Mouse (Mus musculus) ovary, postnatal 10 days (tissue): ENCODE results near the gene Angpt4.

ENCODE experiments used
- DNase-seq: peaks from one replicate; pipeline ENCODE4 v3.0.0; 2022; ENCODE audit warnings: low spot score

Gene Angpt4

DNA sequence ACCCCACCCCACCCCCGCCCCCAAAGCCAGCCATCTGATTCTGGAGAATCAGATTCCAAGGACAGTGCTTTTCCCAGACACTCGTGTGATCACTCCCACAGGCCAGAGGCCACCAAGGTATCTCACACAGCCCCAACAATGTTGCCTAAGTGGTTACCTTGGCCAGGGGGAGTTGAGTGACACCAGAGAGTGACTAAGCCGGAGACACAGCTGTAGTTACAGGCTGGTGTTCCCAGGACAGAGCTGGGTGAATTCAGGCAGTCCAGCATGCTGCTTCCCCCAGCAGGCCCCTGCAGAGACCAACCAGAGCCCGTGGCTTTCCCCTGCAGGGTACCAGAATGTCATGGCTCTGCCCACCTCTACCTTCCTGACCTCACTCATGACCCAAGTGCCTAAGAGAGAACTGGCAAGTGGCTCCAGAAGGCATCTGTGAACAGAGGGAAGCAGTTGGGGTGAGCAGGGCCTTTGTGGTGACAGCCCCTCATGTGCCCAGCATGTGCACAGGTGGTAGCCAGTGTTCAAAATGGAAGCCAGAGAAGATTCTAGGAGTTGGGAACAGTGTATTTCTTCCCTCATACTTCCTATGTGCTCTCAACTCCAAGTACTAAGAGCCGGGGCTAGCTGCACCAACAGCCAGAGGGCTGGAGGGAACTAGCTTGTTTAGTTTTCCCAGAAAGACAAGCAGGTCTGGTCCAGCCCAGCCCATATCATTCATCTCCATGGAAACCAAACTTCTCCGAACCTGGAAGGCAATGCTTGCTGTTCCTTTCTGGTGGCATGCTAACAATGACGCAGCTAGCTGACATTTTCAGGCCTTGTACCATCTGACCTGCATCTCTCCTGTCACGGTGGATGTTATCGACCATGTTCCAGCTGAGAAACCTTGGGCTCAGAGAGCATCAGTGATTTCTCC, 50.5 kb downstream of the Angpt4 start:
- no peak for DNase-seq

DNA sequence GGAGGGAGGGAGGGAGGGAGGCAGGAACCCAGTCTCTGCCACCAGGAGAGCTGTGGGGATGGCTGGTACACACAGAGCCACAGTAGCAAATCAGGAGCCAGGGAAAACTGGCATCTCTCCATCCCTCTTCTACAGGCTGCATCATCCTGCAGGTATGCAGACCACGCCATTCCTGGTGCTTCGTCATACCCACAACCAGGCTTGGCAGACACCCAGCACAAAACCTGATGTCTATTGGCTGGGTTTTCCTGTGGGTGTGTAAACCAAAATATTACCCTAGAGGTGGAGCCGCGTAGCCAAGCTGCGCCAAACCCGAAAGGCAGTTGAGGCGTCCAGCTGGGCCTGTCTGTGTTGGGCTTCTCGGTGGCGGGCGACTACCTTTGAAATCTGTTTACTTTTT, 51.5 kb downstream of the Angpt4 start:
- no peak for DNase-seq

DNA sequence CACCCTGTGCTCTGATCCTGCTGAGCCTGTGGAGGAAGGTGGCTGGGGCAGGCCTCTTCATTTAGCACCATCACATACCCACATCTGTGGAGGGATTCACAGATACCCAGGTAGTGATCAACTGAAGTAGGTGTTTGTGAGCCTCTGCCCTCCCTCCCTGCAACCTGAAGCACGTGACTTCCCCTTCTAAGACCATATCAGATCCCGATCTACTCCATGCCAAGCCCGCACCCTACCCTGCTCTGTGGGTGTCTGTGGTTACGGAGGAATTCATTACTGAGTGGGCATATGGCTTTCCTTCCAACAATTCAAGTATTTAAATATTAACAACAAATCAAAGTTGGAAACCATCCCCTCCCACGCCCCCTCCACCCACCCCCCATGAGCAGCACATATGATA, 52.3 kb downstream of the Angpt4 start:
- no peak for DNase-seq

DNA sequence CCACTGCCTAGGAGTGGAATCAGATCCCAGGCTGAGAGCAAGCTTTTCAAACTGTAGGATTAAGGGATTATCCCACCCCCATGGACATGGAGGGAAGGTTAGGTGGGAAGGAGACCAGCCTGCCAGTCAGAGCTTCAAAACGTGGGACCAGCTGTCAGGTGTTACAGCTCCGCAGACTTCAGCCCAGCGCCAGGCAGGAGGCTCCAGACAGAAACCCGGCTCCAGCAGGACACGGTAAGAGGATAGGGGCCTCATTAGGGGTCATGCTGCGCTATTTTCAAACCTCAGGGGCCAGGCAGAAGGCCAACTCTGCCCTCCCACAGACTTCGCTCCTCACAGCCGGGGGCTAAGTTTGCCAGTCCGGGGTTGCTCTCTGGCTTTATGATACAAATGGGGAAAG, 53.0 kb downstream of the Angpt4 start:
- DNase-seq: no peak

DNA sequence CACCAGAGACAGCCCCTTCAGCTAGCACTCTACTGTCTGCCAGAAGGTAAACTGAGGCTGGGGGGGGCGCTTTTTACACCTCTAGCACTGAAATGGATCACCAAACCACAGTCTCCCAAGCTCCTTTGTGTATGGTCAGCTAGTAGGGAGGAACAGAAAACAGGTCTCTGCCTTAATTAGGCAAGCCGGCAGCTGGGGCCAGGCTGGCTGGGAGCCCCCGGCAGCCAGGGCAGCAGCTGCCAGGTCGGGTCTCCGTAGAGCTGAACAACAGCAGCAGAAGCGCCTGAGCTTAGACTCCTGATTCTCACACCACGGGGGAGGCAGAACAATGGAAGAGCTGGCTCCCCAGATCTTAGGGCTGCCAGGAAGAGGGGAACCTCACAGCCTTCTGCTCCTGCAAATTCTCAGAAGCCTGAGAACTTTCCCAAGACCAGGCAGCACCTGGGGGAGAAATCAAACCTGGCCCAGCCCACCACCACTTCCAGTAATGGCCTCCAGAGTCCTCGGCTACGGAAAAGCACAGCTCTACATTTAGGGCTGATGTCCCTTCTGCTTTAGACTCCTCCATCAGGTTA, 56.3 kb downstream of the Angpt4 start:
- no peak for DNase-seq

DNA sequence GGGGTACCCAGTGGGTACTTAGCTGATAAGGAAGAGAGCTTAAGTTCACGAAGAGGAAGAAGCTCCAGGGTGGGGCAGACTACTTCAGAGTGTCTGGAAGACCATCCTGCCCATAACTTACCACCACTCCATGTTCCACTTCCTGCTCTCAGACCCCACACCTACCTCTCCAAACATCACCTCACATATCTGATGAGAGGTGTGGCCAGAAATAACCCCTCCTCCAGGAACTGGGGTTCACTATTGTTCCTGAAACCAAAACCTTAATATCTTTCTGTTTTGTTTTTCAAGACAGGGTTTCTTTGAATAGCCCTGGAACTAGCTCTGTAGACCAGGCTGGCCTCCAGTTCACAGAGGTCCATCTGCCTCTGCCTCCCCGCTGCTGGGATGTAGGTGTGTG, 56.8 kb downstream of the Angpt4 start:
- DNase-seq: no peak

DNA sequence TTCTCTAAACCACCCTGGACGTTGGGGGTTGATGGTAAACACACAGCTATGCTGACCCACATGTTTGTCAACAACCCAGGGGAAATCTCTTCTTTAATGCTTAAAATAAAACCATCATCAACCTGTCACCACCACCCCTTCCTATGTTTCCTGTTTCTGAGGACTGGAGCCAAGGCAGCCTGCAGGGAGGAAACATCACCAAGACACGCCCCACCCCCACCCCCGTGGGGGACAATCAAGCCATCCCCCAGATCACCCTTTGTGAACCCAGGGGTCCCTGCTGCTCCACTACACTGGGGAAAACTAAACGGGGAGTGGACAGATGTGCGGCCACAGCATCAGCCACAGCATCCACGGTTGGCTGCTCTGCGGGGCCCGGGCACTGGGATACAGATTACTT, 57.4 kb downstream of the Angpt4 start:
- no peak for DNase-seq

DNA sequence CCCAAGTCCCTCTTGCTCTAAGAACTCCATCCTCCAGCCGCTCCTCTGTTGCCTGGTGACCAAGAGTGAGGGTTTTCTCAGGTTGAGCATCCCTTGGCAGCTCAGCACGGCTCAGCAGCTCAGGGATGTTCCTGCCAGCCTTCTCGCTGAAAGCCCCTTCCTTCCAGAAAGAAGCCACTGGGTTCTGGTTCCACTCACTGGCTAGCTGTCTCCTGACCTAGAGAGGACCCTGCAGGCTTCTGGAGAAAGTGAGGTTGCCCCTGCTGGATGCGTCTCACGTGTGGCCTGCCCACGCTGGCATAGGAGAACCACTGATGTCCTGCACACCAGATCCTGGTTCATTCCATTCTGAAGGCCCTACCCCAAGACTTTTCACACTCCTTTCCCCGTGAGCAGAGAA, 58.0 kb downstream of the Angpt4 start:
- no peak for DNase-seq

DNA sequence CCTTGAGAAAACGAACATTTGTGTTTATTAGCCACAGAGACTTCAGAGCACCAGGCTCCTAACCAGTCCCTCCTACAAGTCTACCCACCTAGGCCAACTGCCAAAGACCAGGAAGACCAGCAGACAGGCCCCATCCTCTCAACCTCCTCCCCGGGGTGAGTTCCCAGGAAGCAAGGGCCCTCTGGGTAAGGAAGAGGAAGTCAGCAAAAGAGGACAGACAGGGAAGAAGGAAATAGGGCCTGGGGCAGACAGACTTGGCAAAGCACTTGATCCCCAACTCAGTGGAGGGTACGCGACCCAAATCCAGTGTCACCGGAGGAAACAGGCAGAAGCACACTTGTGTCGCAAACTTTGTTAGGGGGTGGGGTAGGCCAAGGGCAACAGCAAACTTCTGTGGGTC, 58.4 kb downstream of the Angpt4 start:
- no peak for DNase-seq

DNA sequence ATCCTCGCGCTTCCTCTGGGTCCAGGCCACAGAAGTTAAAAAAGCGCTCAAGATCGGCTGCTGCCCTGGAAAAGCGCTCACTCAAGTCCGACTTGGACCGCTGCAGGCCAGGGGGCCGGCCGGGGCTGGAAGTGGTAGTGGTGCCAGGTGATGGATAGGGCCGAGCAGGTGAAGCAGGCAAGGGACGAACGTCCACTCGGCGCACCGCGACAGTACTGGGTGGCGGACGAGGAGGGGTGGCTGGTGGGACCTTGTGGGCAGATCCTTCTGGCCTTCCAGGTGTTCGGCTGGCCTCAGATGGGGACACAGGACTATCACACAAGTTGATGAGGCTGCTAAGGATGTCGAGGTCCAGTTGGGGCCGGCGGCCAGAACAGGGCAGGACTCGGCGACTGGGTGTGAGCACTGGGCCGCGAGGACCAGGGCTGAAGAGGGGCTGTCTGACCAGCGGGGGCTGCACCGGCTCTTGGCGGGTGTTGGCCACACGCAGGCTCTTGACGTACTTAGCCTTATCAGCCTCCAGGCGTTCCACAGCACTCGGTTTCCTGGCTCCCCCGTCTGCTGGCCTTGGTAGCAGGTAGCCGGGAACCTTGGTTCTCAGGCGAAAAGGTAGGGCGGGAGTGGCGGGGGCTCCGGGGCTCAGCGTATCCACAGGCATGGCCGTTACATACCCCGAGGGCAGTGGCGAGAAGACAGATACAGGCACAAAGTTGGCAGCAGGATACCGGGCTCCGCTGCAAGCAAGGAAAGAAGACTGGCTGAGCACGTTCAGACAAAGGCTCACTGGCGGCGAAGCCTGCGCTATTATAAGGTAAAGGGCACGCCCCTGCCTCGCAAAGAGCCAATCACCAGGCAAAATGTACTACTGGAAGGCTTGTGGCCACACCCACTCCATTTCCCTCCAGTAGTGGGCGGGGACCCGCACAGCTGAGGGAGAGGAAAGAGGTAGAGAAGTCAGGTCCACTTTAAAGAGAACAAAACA, 59.5 kb downstream of the Angpt4 start:
- DNase-seq: peak; percentile 57

DNA sequence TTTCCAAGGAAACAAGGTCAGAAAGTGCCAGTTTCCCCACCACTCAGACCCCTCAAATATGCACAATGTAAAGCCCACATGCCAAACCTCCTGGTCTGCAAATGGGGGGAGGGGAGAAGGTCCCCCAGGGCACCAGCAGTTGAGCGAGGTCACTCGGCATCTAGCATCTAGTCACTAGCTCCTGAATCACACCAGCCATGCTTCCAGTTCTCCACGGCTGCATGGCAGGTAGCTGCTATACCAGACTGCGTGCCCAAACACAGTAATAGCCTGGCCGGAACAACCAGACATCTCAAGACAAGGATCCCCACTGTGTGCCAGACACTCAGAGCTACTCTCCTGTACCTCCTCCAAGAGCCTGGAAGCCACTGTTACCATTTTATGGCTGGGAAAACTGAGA, 60.7 kb downstream of the Angpt4 start:
- no peak for DNase-seq

DNA sequence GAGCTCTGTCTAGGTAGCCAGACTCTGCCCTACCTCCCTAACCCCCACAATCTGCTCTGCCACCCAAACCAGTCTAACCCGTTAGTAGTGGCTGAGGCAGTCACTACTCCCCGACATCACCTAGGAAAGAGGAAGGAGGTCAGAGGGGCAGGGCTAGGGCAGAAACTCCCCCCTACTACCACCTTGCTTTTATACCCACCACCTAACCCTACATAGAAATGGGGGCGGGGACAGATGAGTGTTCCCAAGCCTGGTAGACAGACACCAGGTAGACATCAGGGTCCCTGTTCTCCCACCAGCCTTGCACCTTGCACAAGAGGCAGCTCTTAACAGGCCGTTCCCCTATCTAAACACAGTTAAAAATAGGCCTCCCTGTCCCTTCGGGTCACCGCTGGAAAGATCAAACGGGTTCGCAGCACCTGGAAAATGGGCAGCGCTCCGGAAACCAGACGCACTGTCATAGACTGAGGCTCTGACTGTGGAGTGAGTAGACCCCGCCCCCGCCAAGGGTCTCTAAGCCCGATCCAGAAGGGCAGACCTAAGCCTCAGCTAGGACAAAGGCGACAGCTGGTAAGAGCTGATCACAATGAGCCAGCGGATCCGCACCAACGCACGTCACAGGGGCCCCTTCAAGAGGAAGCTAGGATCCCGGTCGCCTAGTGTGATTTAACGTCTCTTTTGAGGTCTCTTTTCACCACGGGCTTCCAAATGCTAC, 62.0 kb downstream of the Angpt4 start:
- no peak for DNase-seq

DNA sequence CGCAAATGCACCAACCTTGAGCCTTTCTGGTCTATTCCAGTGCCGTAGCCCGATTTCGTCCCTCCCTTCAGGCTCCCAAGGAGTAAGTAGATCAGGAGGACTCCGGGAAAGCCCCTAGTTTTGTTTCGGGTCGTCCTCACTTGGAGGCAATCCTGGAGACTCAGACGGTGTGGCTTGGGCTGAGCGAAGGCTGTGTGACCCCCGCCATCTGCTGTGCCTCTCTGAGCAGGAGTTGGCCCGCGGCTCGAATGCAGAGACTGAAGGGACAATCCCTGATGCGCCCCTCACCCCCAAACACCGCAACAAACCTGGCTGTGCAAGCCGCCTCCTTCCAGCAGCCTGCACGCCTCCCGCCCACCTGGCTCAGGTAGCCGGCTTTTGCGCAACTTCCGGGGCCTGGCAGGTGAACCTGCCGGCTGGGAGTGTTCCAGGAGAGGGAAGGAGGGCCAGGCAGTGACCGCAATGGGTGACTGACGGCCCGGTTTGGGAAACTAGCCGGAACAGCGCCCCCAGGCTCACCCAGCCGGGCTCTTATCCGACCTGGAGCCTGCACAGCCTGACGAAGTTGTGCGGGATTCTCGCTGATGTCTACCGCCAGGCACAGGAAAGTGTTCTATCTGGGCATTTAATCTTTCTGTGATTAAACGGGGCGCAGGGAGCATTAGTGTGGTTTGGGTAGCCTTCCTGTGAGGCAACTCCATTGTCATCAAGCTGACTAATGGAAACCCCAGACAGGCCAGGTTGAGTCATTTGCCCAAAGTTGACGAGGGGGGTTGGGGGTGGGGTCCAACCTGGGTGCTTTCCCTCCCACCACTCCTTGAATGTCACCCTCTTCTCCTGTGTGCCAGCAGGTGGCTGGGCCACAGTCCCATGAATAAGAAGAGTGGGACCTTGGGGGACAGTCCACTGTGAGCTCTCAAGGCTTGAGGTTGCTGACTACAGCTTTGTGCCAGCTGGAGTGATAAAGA, 62.9 kb downstream of the Angpt4 start:
- no peak for DNase-seq

DNA sequence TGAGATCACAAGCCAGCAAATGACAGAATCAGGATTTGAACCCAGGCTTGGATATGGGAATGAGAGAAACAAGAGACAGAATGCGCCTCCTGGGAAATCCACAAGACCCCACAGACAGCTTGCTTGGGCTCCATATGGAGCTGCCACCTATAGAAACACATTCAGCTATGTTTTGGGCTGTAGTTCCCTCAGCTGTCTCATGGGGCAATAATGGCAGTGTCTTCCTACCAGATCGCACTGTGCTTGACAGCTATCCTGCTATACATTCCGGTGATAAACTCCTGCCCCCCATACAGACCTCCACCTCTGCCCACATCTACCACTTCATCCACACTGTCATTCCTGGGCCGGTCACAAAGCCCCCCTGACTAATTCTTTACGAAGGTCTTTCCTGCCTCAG, 64.3 kb downstream of the Angpt4 start:
- DNase-seq: no peak

DNA sequence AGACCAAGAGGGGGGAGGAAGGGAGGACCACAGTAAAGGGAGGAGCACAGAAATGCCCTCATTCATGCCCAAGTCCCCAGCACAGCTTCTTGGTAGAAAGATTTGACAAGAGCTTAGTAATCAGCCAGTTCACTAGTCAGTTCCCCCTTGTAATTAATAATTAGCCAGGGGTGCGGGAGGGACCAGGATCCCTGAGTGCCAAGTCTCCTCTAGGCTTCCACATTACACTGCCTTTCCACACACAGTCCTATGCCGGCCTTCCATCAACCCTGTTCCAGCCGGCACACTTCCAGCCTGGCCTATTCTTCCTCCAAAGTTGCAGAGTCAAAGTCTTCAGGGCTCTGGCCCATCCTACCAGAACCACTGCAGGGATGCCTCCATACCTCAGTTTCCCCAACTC, 65.1 kb downstream of the Angpt4 start:
- DNase-seq: no peak

DNA sequence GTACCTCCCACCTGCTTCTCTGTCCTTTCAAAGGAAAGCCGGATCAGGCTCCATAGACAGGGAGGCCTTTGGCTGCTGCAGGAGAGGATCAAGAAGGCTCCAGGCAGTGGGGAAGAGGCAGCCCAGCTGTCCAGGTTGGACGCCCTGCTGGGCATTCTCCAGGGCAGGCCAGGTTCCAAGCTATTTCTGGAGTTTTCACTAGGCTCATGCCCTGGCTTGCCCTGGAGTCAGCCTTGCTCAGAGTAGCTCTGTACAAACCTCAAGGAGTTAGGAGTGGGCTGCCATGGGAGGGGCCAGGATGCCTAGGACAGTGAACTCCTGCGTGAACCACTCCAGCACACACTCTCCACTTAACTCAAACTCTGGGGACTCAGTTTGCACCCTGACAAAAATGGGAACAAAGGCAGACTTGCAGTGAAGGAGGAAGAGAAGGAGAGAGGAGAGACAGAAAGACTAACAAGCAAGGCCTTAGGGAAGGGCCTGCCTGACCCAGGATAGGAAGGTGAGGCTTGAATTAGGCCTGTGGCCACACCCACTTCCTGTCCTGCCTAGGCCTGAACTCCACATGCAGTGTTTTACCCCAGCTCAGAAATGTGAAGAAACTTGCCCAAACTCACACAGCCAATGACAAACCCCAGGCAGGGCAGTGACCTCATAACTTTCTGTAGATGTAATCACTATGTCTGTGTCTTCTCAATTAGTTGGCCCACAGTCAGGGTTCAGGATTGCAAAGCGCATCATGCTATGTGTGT, 66.9 kb downstream of the Angpt4 start:
- no peak for DNase-seq

DNA sequence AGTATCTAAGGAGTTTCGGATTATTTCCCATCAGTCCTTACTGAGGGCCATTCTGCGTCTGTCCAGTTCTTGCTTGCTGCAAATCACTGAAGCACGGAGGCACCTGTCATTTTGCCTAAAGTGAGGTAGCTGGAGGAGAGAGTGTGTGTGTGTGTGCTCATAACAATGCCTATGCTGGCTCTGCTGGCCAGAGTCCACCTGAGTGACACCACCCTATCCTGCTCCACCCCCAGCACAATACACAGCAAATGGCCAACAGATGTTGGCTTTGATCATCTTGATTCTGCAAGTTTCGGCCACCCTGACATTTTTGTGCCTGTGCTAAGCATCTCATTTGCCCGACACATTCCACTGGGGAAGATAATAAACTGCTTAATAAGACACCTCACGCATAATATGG, 67.5 kb downstream of the Angpt4 start:
- no peak for DNase-seq

DNA sequence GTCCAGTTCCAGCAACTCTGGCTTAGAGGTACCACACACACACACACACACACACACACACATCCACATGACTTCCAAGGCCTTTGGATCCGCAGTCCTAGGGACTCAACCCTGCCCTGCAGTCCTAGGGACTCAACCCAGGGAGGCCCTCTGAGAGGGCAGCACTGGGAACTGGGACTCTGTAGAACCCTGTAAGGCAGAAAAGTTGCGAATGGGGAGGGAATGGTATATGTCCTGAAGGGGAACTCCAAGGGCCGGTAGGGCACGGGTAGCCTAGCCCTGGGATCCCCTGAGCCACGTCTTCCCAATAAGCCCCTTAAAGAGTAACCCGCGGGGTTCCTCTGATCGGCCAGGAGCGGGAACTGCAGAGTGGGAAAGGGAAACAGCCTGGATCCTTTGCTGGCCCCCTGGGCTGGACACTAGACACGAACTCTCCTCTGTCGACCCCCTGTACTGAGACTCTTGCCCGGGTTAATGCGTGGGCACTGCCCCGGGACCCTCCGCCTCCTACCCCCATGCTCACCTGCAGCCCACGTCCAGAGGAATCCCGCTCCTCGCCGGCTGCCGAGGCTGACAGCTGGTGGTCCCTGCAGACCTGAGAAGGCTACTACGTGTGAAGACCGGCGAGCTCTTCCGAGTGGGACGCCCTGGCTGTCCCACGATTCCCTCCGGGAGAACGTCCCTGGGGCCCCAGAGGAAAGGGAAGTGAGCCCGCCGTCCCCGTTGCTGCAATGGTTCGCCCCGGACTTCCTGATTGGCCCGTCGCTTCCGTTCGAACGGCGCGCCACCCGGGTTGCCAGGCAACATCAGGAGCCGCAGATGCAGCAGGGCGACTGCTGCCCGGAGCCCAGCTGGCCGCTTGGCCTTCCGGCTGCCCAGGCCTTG, 68.7 kb downstream of the Angpt4 start, which contains the start of gene Fam110a:
Gene Fam110a (minus strand): TSS at position 750 of the 885 bp plus-strand sequence.
- DNase-seq: peak; percentile 77

DNA sequence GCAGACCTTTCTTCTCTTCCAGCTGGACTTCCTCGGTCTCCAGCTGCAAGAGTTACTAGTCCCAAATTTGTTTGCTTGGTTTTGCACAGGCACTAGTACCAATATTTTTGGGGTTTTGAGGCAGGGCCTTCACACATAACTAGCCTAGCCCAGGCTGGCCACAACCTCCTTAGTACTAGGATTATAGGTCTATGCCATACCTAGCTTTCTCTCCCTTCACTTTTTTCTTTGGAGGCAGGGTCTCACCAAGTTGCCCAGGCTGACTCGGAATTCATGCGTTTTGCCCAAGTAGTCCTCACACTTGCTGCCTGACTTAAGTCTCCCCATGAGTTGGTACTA, 69.3 kb downstream of the Angpt4 start:
- DNase-seq: no peak
